8 mouse cellular contexts compared by ENCODE assay signal in the genomic region with DNA sequence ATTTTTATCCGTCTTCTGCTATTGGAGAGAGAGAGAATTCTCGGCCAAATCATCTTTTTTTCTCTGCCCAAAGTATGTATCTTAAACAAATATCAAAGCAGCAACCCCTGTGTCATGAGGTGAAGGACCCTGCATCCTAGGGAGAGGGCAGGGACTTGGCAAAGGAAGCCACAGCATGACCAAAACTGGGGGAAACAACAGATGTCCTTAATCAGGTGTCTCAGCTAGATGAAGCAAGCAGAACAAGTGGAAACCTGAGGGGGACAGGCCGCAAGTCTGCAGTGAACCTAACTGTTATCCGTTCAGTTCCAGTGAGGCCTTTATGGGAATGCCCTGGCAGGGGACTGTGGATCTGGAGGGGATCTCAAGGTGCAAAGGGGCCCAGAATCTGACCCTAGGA. TPM values are rescaled to one million over a fixed set of nuclear protein-coding genes. Genes with fewer than 3 reads are reported as not detected.
DNase-seq lines count a peak whose midpoint lies in the region; ATAC-seq and TF ChIP-seq lines count a peak whose summit lies in the region.
"Had no signal": no experiment of that assay in that cellular context is flagged by ENCODE, and none has a peak within 500 bp of the region (broad histone marks: within the 10 kb centered on the region; RNA-seq: fewer than 3 reads in every experiment).

No protein-coding gene starts in this region.

- 72% methylated on average over 4 of the region's 4 CpGs for WGBS in lung, embryonic 14.5 days
- 92% methylated on average over 4 of the region's 4 CpGs for WGBS in forebrain, embryonic 11.5 days
- 81% methylated on average over 4 of the region's 4 CpGs for WGBS in limb, embryonic 11.5 days
- WGBS in olfactory bulb, adult 2 months, result 87% methylated on average over 4 of the region's 4 CpGs

- no peak for TF ChIP-seq POLR2A in olfactory bulb, adult 2 months (IDR thresholded peaks at IDR 0.05; ENCODE audit: insufficient read depth, low read depth, low read length)

- peak overlapping the region; percentile 91 for H3K4me2 ChIP-seq in lung, embryonic 14.5 days
- peak overlapping the region; percentile 96 for H3K4me2 ChIP-seq in forebrain, embryonic 11.5 days (ENCODE audit: low read depth, low read length, severe bottlenecking)
- peak overlapping the region; percentile 99 for H3K4me2 ChIP-seq in limb, embryonic 11.5 days (ENCODE audit: low read depth, severe bottlenecking)

- H3K27ac ChIP-seq in lung, embryonic 14.5 days (ENCODE audit: low read depth), result peak overlapping the region; percentile 73
- no peak overlapping the region for H3K27ac ChIP-seq in forebrain, embryonic 11.5 days (ENCODE audit: low read depth, low read length)
- no peak overlapping the region for H3K27ac ChIP-seq in limb, embryonic 11.5 days (replicated peaks; ENCODE audit: low read depth, low read length)
- no peak overlapping the region for H3K27ac ChIP-seq in olfactory bulb, adult 2 months (ENCODE audit: insufficient read depth, low read depth, low read length)

- DNase-seq in lung, embryonic 14.5 days, result no peak
- DNase-seq in lung, postnatal 14 days, result no peak
- no peak for DNase-seq in forebrain, embryonic 11.5 days (ENCODE audit: low spot score)
- no peak for DNase-seq in limb, embryonic 11.5 days (ENCODE audit: low spot score)
- DNase-seq in right cerebral cortex, adult 18-20 months, result no peak
- DNase-seq in retina, postnatal 1 day, result no peak
- DNase-seq: adrenal gland, adult 2 months had no signal

- H3K9ac ChIP-seq in lung, embryonic 14.5 days, result peak overlapping the region; percentile 95
- no peak overlapping the region for H3K9ac ChIP-seq in forebrain, embryonic 11.5 days (ENCODE audit: low read length)
- H3K9ac ChIP-seq in limb, embryonic 11.5 days (ENCODE audit: low read length), result no peak overlapping the region

- peak overlapping the region; percentile 97 for H3K4me3 ChIP-seq in lung, embryonic 14.5 days (ENCODE audit: low read depth, low read length)
- H3K4me3 ChIP-seq in forebrain, embryonic 11.5 days (ENCODE audit: low read depth, low read length), result no peak overlapping the region
- peak overlapping the region; percentile 88 for H3K4me3 ChIP-seq in limb, embryonic 11.5 days (ENCODE audit: low read depth, low read length)
- H3K4me3 ChIP-seq in olfactory bulb, adult 2 months (ENCODE audit: insufficient read depth, low read depth, low read length), result peak overlapping the region; percentile 94; the same call in 1 of the 2 replicates

- H3K9me3 ChIP-seq in lung, embryonic 14.5 days (ENCODE audit: low read depth, low read length), result no peaks in the 10 kb centered on the region
- H3K9me3 ChIP-seq in forebrain, embryonic 11.5 days (ENCODE audit: control insufficient read depth, low read length), result no peaks in the 10 kb centered on the region
- no peaks in the 10 kb centered on the region for H3K9me3 ChIP-seq in limb, embryonic 11.5 days (ENCODE audit: control insufficient read depth, low read length)

- no peak for TF ChIP-seq CTCF in lung, embryonic 14.5 days (IDR thresholded peaks at IDR 0.05; ENCODE audit: low read depth)
- TF ChIP-seq CTCF in olfactory bulb, adult 2 months (IDR thresholded peaks at IDR 0.05; ENCODE audit: insufficient read depth, low read depth, low read length), result no peak

- peaks cover 34% of the 10 kb centered on the region; the same call in 1 of the 2 replicates for H3K36me3 ChIP-seq in lung, embryonic 14.5 days (ENCODE audit: insufficient read depth)
- no peaks in the 10 kb centered on the region for H3K36me3 ChIP-seq in forebrain, embryonic 11.5 days (ENCODE audit: control insufficient read depth, insufficient read depth, low read length)
- peaks cover 2% of the 10 kb centered on the region; the same call in 1 of the 2 replicates for H3K36me3 ChIP-seq in limb, embryonic 11.5 days (ENCODE audit: control insufficient read depth, insufficient read depth, low read length)

- H3K27me3 ChIP-seq in lung, embryonic 14.5 days (ENCODE audit: insufficient read depth, low read length), result no peaks in the 10 kb centered on the region
- H3K27me3 ChIP-seq in forebrain, embryonic 11.5 days (ENCODE audit: control insufficient read depth, insufficient read depth, low read length), result no peaks in the 10 kb centered on the region
- no peaks in the 10 kb centered on the region for H3K27me3 ChIP-seq in limb, embryonic 11.5 days (ENCODE audit: control insufficient read depth, insufficient read depth, low read length)

- peaks cover 14% of the 10 kb centered on the region for H3K4me1 ChIP-seq in lung, embryonic 14.5 days (ENCODE audit: insufficient read depth)
- peaks cover 12% of the 10 kb centered on the region; the same call in 1 of the 2 replicates for H3K4me1 ChIP-seq in forebrain, embryonic 11.5 days (replicated peaks; ENCODE audit: control insufficient read depth, insufficient read depth, low read length)
- peaks cover 17% of the 10 kb centered on the region for H3K4me1 ChIP-seq in limb, embryonic 11.5 days (ENCODE audit: control insufficient read depth, insufficient read depth, low read length)
- peaks cover 23% of the 10 kb centered on the region for H3K4me1 ChIP-seq in olfactory bulb, adult 2 months (ENCODE audit: control insufficient read depth, insufficient read depth, low read length)

- no peak for ATAC-seq in lung, embryonic 14.5 days (ENCODE audit: insufficient read depth)
- no peak for ATAC-seq in forebrain, embryonic 11.5 days (replicated peaks; ENCODE audit: low FRiP score)
- ATAC-seq in limb, embryonic 11.5 days (ENCODE audit: insufficient number of reproducible peaks, low FRiP score, low TSS enrichment, low read depth), result no peak

RNA-seq across cellular contexts. Expression of a gene that starts 2.4 kb away (rescaled TPM):
- 35.1 and 39.2 TPM in 2 replicates for polyA plus RNA-seq in lung, embryonic 14.5 days (2014; fragmentation: Nextera tagmentation; extraction: Ambion mirVana)
- polyA plus RNA-seq in forebrain, embryonic 11.5 days (2014; fragmentation: Nextera tagmentation; extraction: Ambion mirVana), result 39.4 and 42.8 TPM in 2 replicates
- polyA plus RNA-seq in limb, embryonic 11.5 days (2014; fragmentation: Nextera tagmentation; extraction: Ambion mirVana), result 37.8 and 42.2 TPM in 2 replicates
- polyA plus RNA-seq in olfactory bulb, adult 2 months (2012; ENCODE audit: insufficient read depth, insufficient read length, low replicate concordance, missing spikeins), result not detected in 2 replicates

RNA-seq across cellular contexts. Expression of a gene that starts 27.0 kb away (rescaled TPM):
- polyA plus RNA-seq in lung, embryonic 14.5 days (2014; fragmentation: Nextera tagmentation; extraction: Ambion mirVana), result 20.6 and 22.4 TPM in 2 replicates
- polyA plus RNA-seq in forebrain, embryonic 11.5 days (2014; fragmentation: Nextera tagmentation; extraction: Ambion mirVana), result 23.2 and 23.5 TPM in 2 replicates
- polyA plus RNA-seq in limb, embryonic 11.5 days (2014; fragmentation: Nextera tagmentation; extraction: Ambion mirVana), result 20.9 and 24.0 TPM in 2 replicates
- not detected in 2 replicates for polyA plus RNA-seq in olfactory bulb, adult 2 months (2012; ENCODE audit: insufficient read depth, insufficient read length, low replicate concordance, missing spikeins)

RNA-seq across cellular contexts. Expression of a gene that starts 32.1 kb away (rescaled TPM):
- 25.6 and 28.1 TPM in 2 replicates for polyA plus RNA-seq in lung, embryonic 14.5 days (2014; fragmentation: Nextera tagmentation; extraction: Ambion mirVana)
- polyA plus RNA-seq in forebrain, embryonic 11.5 days (2014; fragmentation: Nextera tagmentation; extraction: Ambion mirVana), result 18.6 TPM in 2 replicates
- polyA plus RNA-seq in limb, embryonic 11.5 days (2014; fragmentation: Nextera tagmentation; extraction: Ambion mirVana), result 25.8 and 27.8 TPM in 2 replicates
- not detected in 2 replicates for polyA plus RNA-seq in olfactory bulb, adult 2 months (2012; ENCODE audit: insufficient read depth, insufficient read length, low replicate concordance, missing spikeins)

RNA-seq across cellular contexts. Expression of a gene that starts 32.3 kb away (rescaled TPM):
- polyA plus RNA-seq in lung, embryonic 14.5 days (2014; fragmentation: Nextera tagmentation; extraction: Ambion mirVana), result 32.0 and 33.8 TPM in 2 replicates
- polyA plus RNA-seq in forebrain, embryonic 11.5 days (2014; fragmentation: Nextera tagmentation; extraction: Ambion mirVana), result 38.2 and 45.6 TPM in 2 replicates
- 29.3 and 30.5 TPM in 2 replicates for polyA plus RNA-seq in limb, embryonic 11.5 days (2014; fragmentation: Nextera tagmentation; extraction: Ambion mirVana)
- not detected in 2 replicates for polyA plus RNA-seq in olfactory bulb, adult 2 months (2012; ENCODE audit: insufficient read depth, insufficient read length, low replicate concordance, missing spikeins)

RNA-seq across cellular contexts. Expression of a gene that starts 36.9 kb away (rescaled TPM):
- 52.8 and 60.5 TPM in 2 replicates for polyA plus RNA-seq in lung, embryonic 14.5 days (2014; fragmentation: Nextera tagmentation; extraction: Ambion mirVana)
- polyA plus RNA-seq in forebrain, embryonic 11.5 days (2014; fragmentation: Nextera tagmentation; extraction: Ambion mirVana), result 59.0 and 76.8 TPM in 2 replicates
- polyA plus RNA-seq in limb, embryonic 11.5 days (2014; fragmentation: Nextera tagmentation; extraction: Ambion mirVana), result 45.6 and 51.7 TPM in 2 replicates
- not detected in 2 replicates for polyA plus RNA-seq in olfactory bulb, adult 2 months (2012; ENCODE audit: insufficient read depth, insufficient read length, low replicate concordance, missing spikeins)

Comparison
In these comparisons a context has a peak if more than half of its experiments do, and no peak if none do; other contexts are left out.
1. RNA of a gene that starts 27.0 kb away (polyA plus RNA-seq): 20.9 to 24.0 TPM in limb, embryonic 11.5 days, 23.2 to 23.5 TPM in forebrain, embryonic 11.5 days and 20.6 to 22.4 TPM in lung, embryonic 14.5 days; not detected in olfactory bulb, adult 2 months; every median in the first group is over 10 times any median in the second.
2. RNA of a gene that starts 32.1 kb away (polyA plus RNA-seq): 25.8 to 27.8 TPM in limb, embryonic 11.5 days, 25.6 to 28.1 TPM in lung, embryonic 14.5 days and 18.6 TPM in forebrain, embryonic 11.5 days; not detected in olfactory bulb, adult 2 months; every median in the first group is over 10 times any median in the second.
3. Peak in every context shown above with its lines, with median percentiles within 50 percentile points of each other: H3K4me2 ChIP-seq.